Mouse (Mus musculus): ENCODE measurements at regions not wholly inside any gene's neighbourhood (a gene's known extent, or its start where the extent isn't known, plus 50 kb on each side); places are given as distances from the start of the nearest gene placed in this dataset.

- DNase-seq (ENCODE audit: low spot score), result no peak
These were observed 162.5 kb downstream of the Cxcl12 start for GRCm38 (mm10) chr6:117330726-117331360.

GRCm38 (mm10) chr6:117332641-117333040, 164.3 kb downstream of the Cxcl12 start:
- DNase-seq (ENCODE audit: low spot score), result no peak

- DNase-seq (ENCODE audit: low spot score), result no peak
These were observed 173.8 kb downstream of the Cxcl12 start for GRCm38 (mm10) chr6:117342123-117342522.

GRCm38 (mm10) chr6:117347356-117347755, 179.0 kb downstream of the Cxcl12 start:
- no peak for DNase-seq (ENCODE audit: low spot score)

- DNase-seq (ENCODE audit: low spot score), result no peak
These were observed 183.5 kb downstream of the Cxcl12 start for GRCm38 (mm10) chr6:117351846-117352245.

- no peak for DNase-seq (ENCODE audit: low spot score)
These were observed 184.8 kb downstream of the Cxcl12 start for GRCm38 (mm10) chr6:117353091-117353490.

- no peak for DNase-seq (ENCODE audit: low spot score)
These were observed 187.8 kb downstream of the Cxcl12 start for GRCm38 (mm10) chr6:117356101-117356500.

GRCm38 (mm10) chr6:117359401-117359800, 191.1 kb downstream of the Cxcl12 start:
- no peak for DNase-seq (ENCODE audit: low spot score)

- DNase-seq (ENCODE audit: low spot score), result no peak
These were observed 198.2 kb downstream of the Cxcl12 start for GRCm38 (mm10) chr6:117366563-117366962.

GRCm38 (mm10) chr6:117375989-117376388, 207.7 kb downstream of the Cxcl12 start:
- DNase-seq (ENCODE audit: low spot score), result no peak

GRCm38 (mm10) chr6:117379904-117380303, 211.6 kb downstream of the Cxcl12 start:
- no peak for DNase-seq (ENCODE audit: low spot score)

GRCm38 (mm10) chr6:117390233-117390848, 222.0 kb downstream of the Cxcl12 start:
- no peak for DNase-seq (ENCODE audit: low spot score)

- no peak for DNase-seq (ENCODE audit: low spot score)
These were observed 225.1 kb downstream of the Cxcl12 start for GRCm38 (mm10) chr6:117393480-117393879.

GRCm38 (mm10) chr6:117405589-117406311, 237.4 kb downstream of the Cxcl12 start:
- DNase-seq (ENCODE audit: low spot score), result no peak

- no peak for DNase-seq (ENCODE audit: low spot score)
These were observed 237.9 kb downstream of the Cxcl12 start for GRCm38 (mm10) chr6:117406312-117406595.

GRCm38 (mm10) chr6:117406757-117407156, 238.4 kb downstream of the Cxcl12 start:
- DNase-seq (ENCODE audit: low spot score), result no peak

- DNase-seq (ENCODE audit: low spot score), result no peak
These were observed 239.0 kb downstream of the Cxcl12 start for GRCm38 (mm10) chr6:117407206-117407858.

GRCm38 (mm10) chr6:117407953-117408352, 239.6 kb downstream of the Cxcl12 start:
- DNase-seq (ENCODE audit: low spot score), result no peak

- no peak for DNase-seq (ENCODE audit: low spot score)
These were observed 240.8 kb downstream of the Cxcl12 start for GRCm38 (mm10) chr6:117408971-117409783.

- no peak for DNase-seq (ENCODE audit: low spot score)
These were observed 246.6 kb downstream of the Cxcl12 start for GRCm38 (mm10) chr6:117414926-117415325.

GRCm38 (mm10) chr6:117415901-117416300, 247.6 kb downstream of the Cxcl12 start:
- DNase-seq (ENCODE audit: low spot score), result no peak

- no peak for DNase-seq (ENCODE audit: low spot score)
These were observed 248.1 kb downstream of the Cxcl12 start for GRCm38 (mm10) chr6:117416461-117416860.

All from T-cell, adult 2 months (primary cell).